Comparison of ENCODE assay signal across 8 mouse cellular contexts in genomic region chr15:60823870-60824709, GRCm38 (mm10). TPM values are rescaled to one million over a fixed set of nuclear protein-coding genes. Genes with fewer than 3 reads are reported as not detected.
DNase-seq lines count a peak whose midpoint lies in the region; ATAC-seq and TF ChIP-seq lines count a peak whose summit lies in the region.

No protein-coding gene starts in this region.

- WGBS in heart, embryonic 10.5 days = under 1% methylated on average over 45 of the region's 45 CpGs
- under 1% methylated on average over 45 of the region's 45 CpGs for WGBS in kidney, adult 2 months
- WGBS in liver, postnatal 0 days (ENCODE audit: insufficient replicate concordance) = under 1% methylated on average over 40 of the region's 45 CpGs

- H3K4me2 ChIP-seq in liver, postnatal 0 days (ENCODE audit: low read depth, low read length) = peak overlapping the region; percentile 84

- peaks cover 17% of the 10 kb centered on the region for H3K4me1 ChIP-seq in heart, embryonic 10.5 days
- peaks cover 12% of the 10 kb centered on the region; the same call in 1 of the 2 replicates for H3K4me1 ChIP-seq in kidney, adult 2 months (ENCODE audit: control insufficient read depth, insufficient read depth, low read length)
- peaks cover 25% of the 10 kb centered on the region for H3K4me1 ChIP-seq in liver, postnatal 0 days (ENCODE audit: insufficient read depth)

- no peak for TF ChIP-seq CTCF in layer of hippocampus, adult 2 months (conservative IDR thresholded peaks at IDR 0.05)
- no peak for TF ChIP-seq CTCF in kidney, adult 2 months (conservative IDR thresholded peaks at IDR 0.05; ENCODE audit: insufficient read depth, insufficient read length, low read depth, low read length)
- no peak for TF ChIP-seq CTCF in liver, postnatal 0 days (IDR thresholded peaks at IDR 0.05; ENCODE audit: low read depth)

- no peak for TF ChIP-seq EP300 in liver, postnatal 0 days (IDR thresholded peaks at IDR 0.05; ENCODE audit: low read depth)

- DNase-seq in layer of hippocampus, adult 2 months (ENCODE audit: low spot score in 2 of 2) = no peak
- DNase-seq in layer of hippocampus, adult 9-11 months = no peak
- DNase-seq in cerebellum, postnatal 14 days = peak; percentile 33 to 36
- no peak for DNase-seq in heart, embryonic 10.5 days (ENCODE audit: low spot score)
- DNase-seq in kidney, adult 2 months = peak; percentile 78
- peak; percentile 66 for DNase-seq in liver, postnatal 0 days
- peak; percentile 36 for DNase-seq in neural tube, embryonic 10.5 days (ENCODE audit: extremely low spot score, low spot score)
- DNase-seq in thymus, postnatal 10 days (ENCODE audit: low spot score in 2 of 2) = peak; percentile 27 to 35

- H3K4me3 ChIP-seq in layer of hippocampus, adult 2 months = peak overlapping the region; percentile 95
- peak overlapping the region; percentile 85 for H3K4me3 ChIP-seq in heart, embryonic 10.5 days
- H3K4me3 ChIP-seq in kidney, adult 2 months (ENCODE audit: insufficient read depth, low read depth, low read length) = peak overlapping the region; percentile 100
- peak overlapping the region; percentile 68 for H3K4me3 ChIP-seq in liver, postnatal 0 days (ENCODE audit: low read depth, low read length)

- H3K36me3 ChIP-seq in heart, embryonic 10.5 days = 0 out of 2 replicates have a peak, but pooled peaks cover 4% of the 10 kb centered on the region
- no peaks in the 10 kb centered on the region for H3K36me3 ChIP-seq in kidney, adult 2 months (ENCODE audit: control insufficient read depth, insufficient read depth, low read length)
- 0 out of 2 replicates have a peak, but pooled peaks cover 3% of the 10 kb centered on the region for H3K36me3 ChIP-seq in liver, postnatal 0 days (replicated peaks; ENCODE audit: insufficient read depth, low read length)

- peak overlapping the region; percentile 91 for H3K27ac ChIP-seq in layer of hippocampus, adult 2 months
- H3K27ac ChIP-seq in heart, embryonic 10.5 days = peak overlapping the region; percentile 91
- H3K27ac ChIP-seq in kidney, adult 2 months (ENCODE audit: insufficient read depth, low read depth, low read length) = peak overlapping the region; percentile 100
- peak overlapping the region; percentile 90 for H3K27ac ChIP-seq in liver, postnatal 0 days (ENCODE audit: low read depth)

- no peak for TF ChIP-seq POLR2A in kidney, adult 2 months (IDR thresholded peaks at IDR 0.05; ENCODE audit: low read depth, low read length)

- H3K27me3 ChIP-seq in heart, embryonic 10.5 days (ENCODE audit: insufficient read depth, poor library complexity, severe bottlenecking) = no peaks in the 10 kb centered on the region
- H3K27me3 ChIP-seq in kidney, adult 2 months (replicated peaks; ENCODE audit: control insufficient read depth, insufficient read depth, low read length) = no peaks in the 10 kb centered on the region
- no peaks in the 10 kb centered on the region for H3K27me3 ChIP-seq in liver, postnatal 0 days (ENCODE audit: insufficient read depth, low read length)

- peak; percentile 51 for ATAC-seq in liver, postnatal 0 days

- no peaks in the 10 kb centered on the region for H3K9me3 ChIP-seq in heart, embryonic 10.5 days
- H3K9me3 ChIP-seq in liver, postnatal 0 days (ENCODE audit: low read length) = no peaks in the 10 kb centered on the region

- peak overlapping the region; percentile 68 for H3K9ac ChIP-seq in liver, postnatal 0 days (replicated peaks)

RNA-seq across cellular contexts. Expression of gene Fam84b, which starts 29.5 kb away (rescaled TPM):
- total RNA-seq in layer of hippocampus, adult 2 months (2021) = 10 to 100 TPM; 13.0 to 16.0 TPM
- 12.5 and 12.7 TPM in 2 replicates for polyA plus RNA-seq in heart, embryonic 10.5 days (2016; fragmentation: Nextera tagmentation; extraction: Ambion mirVana)
- 18.1 and 21.1 TPM in 2 replicates for polyA plus RNA-seq in kidney, adult 2 months (2012; rRNA removed)
- 8.8 and 9.3 TPM in 2 replicates for polyA plus RNA-seq in liver, postnatal 0 days (2015; fragmentation: Nextera tagmentation; extraction: Ambion mirVana)

Comparison
In these comparisons a context has a peak if more than half of its experiments do, and no peak if none do; other contexts are left out.
1. DNase-seq: peak in cerebellum, postnatal 14 days (2 of 2), kidney, adult 2 months (single experiment), liver, postnatal 0 days (single experiment), neural tube, embryonic 10.5 days (single experiment) and thymus, postnatal 10 days (2 of 2); none in layer of hippocampus, adult 2 months (0 of 2), layer of hippocampus, adult 9-11 months (single experiment) and heart, embryonic 10.5 days (single experiment).
2. Peak in every context shown above with its lines, with median percentiles within 50 percentile points of each other: H3K27ac ChIP-seq and H3K4me3 ChIP-seq.